Mouse (Mus musculus): ENCODE measurements around the gene Actr3b.

Gene Actr3b

DNA sequence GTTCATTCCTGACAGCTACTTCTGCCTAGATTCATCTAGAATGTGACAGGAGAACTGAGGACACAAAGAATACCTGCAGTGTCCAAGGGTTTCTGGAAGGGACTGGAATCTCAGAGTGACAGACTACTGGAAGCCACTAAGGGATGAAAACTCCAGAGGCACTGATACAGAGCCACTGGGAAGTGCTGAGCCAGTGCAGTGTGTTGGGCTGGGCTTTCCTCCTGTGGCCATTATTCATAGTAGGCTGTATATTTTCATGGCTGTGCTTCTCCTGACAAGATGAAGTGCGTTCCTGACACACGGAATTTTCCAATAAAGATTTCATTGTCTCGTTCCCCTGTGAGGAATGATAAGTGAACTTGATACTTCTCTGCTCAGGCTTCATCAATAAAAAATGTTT is 126.9 kb downstream of the Actr3b start:
- no peak for DNase-seq (ENCODE audit: low spot score)

DNA sequence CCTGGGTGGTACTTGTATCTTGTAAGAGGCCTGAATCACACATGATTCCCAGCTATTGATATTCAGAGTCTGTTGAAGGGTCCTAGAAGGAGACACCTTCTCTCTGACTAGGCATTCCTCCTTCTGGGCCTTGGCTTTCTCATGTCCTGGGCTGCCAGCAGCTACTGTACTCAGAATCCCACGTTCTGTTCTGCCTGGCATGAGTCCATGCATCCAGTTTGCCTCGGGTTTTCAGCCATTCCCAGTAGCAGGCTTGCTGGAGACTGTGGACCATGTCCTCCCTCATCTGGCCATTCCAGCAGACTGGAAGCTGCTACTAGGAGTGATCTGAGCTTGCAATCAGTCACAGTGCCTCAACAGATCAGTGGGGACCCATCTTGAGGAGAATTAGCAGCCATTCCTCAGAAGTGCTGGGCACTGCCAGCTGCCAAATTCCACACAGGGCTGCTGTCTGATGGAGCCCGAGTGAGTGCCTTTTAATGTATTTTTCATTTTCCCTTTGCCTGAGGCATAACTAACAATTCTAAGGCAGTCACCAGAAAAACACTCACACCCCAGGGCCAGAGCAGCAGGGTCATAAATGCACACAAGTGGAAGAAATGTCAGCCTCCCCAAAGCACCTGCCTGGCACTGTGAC is 130.1 kb downstream of the Actr3b start:
- no peak for DNase-seq (ENCODE audit: low spot score)

- DNase-seq (ENCODE audit: low spot score): no peak
Measured at GRCm38 (mm10) chr5:25891321-25891720, 131.5 kb downstream of the Actr3b start.

Measured in MN1 (cell line).